Mouse (Mus musculus): ENCODE results near the gene Kcne4. TPM values are rescaled to one million over a fixed set of nuclear protein-coding genes. Genes with fewer than 3 reads are reported as not detected.
"Not testable (repeated sequence)": the region's sequence is repeated elsewhere in the genome, so short reads cannot be mapped to it uniquely, and the experiment has no call there.

Kcne4 gene
- total RNA-seq (2014; fragmentation: Nextera tagmentation), result not detected in 2 replicates
- not detected in 2 replicates for total RNA-seq (2017)

- ATAC-seq (replicated peaks; ENCODE audit: low FRiP score, low TSS enrichment, poor library complexity, severe bottlenecking), result no peak
Observed at GRCm38 (mm10) chr1:78816639-78817038, at the start of gene Kcne4. Gene Kcne4 (plus strand): TSS chr1:78816758.

DNA sequence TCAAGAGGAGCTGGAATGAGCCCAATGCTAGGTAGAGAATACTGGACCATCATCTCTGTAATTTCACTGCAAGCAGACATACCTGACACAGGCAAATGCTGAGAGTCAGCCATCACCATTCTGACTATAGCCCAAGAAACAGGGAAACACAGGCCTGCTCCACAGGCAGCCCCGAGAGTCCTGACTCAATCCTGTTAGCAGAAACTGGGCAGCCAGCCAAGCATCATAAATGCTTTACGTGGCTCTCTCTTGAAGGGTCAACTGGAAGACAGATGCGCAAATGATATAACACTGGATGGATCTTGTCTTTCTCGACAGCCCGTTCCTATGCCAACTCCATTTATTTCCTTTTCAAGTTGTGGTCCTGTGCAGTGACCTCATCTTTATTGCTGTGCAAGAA lies 34.7 kb upstream of the Kcne4 start:
- no peak for ATAC-seq (replicated peaks; ENCODE audit: low FRiP score, low TSS enrichment, poor library complexity, severe bottlenecking)

DNA sequence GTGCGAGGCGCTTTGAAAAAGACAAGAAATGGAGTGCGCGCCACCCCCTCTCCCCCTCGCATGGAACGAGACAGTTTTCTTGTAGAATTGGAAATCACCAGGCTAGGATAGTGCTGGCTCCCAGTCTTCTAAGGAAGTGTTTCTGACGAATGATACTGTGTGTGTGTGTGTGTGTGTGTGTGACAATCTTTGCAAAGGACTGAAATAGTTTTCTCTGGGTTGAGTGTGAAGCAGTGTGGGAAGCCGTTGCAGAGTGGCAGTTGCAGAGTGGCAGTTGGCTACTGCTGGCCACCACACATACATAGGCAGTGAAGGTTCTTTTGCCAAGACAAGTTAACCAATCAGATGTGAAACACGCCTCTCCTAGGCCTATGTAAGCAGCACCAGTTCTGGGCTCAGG lies 31.6 kb upstream of the Kcne4 start:
- ATAC-seq (replicated peaks; ENCODE audit: low FRiP score, low TSS enrichment, poor library complexity, severe bottlenecking), result not testable (repeated sequence)

- ATAC-seq (replicated peaks; ENCODE audit: low FRiP score, low TSS enrichment, poor library complexity, severe bottlenecking), result no peak
Observed at GRCm38 (mm10) chr1:78789744-78790143, 26.8 kb upstream of the Kcne4 start.

DNA sequence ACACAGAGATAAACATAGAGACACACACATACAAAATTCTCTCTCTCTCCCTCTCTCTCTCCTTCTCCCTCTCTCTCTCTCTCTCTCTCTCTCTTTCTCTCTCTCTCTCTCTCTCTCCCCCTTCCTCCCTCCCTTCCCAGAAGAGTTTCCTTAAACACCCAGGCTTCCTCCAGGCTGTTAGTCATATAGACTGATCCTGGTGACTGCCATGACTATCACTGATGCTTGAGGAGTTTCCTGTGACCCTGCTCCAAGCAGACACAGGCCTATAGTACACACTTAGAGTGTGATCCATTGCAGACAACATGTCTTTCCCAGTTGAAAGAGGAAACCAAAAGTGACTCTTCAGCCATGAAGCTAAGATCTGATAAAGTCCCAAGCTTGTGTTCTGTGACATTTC lies 9.1 kb upstream of the Kcne4 start:
- ATAC-seq (replicated peaks; ENCODE audit: low FRiP score, low TSS enrichment, poor library complexity, severe bottlenecking), result no peak

GRCm38 (mm10) chr1:78809819-78810218 lies 6.7 kb upstream of the Kcne4 start:
- no peak for ATAC-seq (replicated peaks; ENCODE audit: low FRiP score, low TSS enrichment, poor library complexity, severe bottlenecking)

GRCm38 (mm10) chr1:78810904-78811303 lies 5.7 kb upstream of the Kcne4 start:
- ATAC-seq (replicated peaks; ENCODE audit: low FRiP score, low TSS enrichment, poor library complexity, severe bottlenecking), result no peak

DNA sequence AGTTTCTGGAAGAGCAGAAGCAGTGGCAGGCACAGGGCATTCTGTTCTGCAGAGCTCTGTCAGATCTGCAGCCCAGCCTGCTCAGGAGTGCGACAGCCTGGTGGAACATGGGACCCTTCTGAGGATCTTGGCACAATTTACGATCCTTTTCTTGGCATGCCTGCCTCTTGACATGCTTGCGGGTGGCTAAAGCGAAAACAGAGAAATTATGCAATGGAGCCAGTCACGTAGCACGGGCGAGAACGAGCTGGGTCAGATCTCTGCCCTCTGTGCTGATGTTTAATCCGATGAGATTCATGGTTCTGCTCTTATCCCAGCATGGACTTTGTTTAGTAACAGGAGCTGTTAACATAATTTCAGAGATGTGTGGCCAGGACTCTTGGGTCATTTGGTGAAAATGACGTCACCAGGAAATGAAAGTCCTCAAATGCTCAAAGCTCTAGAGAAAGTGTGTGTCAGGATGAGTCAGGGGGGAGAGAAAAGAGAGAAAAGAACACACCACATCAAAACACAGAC lies 4.5 kb upstream of the Kcne4 start:
- ATAC-seq (replicated peaks; ENCODE audit: low FRiP score, low TSS enrichment, poor library complexity, severe bottlenecking), result no peak

GRCm38 (mm10) chr1:78817756-78818155 lies 1.2 kb downstream of the Kcne4 start:
- ATAC-seq (replicated peaks; ENCODE audit: low FRiP score, low TSS enrichment, poor library complexity, severe bottlenecking), result no peak

GRCm38 (mm10) chr1:78818630-78819526 lies 2.3 kb downstream of the Kcne4 start:
- ATAC-seq (replicated peaks; ENCODE audit: low FRiP score, low TSS enrichment, poor library complexity, severe bottlenecking), result no peak

- ATAC-seq (replicated peaks; ENCODE audit: low FRiP score, low TSS enrichment, poor library complexity, severe bottlenecking), result no peak
Observed at GRCm38 (mm10) chr1:78819592-78819991, 3.0 kb downstream of the Kcne4 start.

GRCm38 (mm10) chr1:78820176-78820575 lies 3.6 kb downstream of the Kcne4 start:
- ATAC-seq (replicated peaks; ENCODE audit: low FRiP score, low TSS enrichment, poor library complexity, severe bottlenecking), result no peak

DNA sequence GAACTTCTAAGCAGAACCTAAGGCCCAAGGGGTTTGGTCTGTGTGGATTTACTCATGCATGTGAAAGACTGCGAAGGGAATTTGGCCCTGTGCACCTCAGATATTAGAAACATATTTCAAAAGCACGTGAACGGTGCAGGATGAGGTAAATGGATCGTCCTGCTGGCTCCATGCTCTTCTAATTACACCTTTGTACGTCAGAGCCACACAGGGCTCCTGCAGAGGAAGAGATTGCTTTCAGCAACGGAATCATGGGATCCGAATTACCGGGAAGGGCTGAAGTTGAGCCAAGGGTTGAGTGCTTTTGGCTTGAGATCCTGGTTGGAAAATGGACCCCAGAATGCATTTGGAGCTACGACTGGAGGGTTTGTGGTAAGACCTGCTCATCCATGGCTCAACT lies 4.6 kb downstream of the Kcne4 start:
- ATAC-seq (replicated peaks; ENCODE audit: low FRiP score, low TSS enrichment, poor library complexity, severe bottlenecking), result no peak

DNA sequence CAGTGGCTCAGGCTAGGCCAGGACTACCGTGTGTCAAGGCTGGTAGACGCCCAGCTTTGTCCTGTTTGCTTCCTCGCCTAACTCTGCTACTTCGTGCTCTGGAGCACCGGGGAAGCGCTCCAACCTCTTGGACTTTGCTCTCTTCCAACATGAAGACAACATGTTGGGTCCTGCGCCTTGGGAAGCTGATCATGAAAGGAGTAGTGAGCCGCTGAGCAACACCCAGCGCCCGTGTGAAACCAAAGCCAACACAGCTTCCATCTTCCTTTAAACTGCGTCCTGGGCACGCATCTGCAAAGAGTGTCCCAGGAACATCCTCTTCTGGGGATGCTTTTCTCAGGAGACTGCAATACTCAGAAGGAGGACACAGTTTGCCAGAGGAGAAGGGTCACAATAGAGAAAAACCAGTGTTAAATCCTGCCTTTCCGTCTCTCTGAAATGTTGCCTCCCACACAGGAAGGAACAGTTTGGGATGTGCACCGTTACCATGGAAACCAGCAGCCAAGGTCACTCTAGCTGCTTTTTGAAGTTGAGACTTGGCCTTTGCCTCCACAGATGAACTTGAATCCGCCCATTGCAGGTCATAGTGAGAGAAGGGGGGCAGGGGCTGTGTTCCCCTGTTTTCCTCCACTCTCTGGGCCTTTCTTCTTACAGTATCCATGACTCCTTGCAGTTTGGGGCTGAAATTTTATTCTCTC lies 5.3 kb downstream of the Kcne4 start:
- no peak for ATAC-seq (replicated peaks; ENCODE audit: low FRiP score, low TSS enrichment, poor library complexity, severe bottlenecking)

DNA sequence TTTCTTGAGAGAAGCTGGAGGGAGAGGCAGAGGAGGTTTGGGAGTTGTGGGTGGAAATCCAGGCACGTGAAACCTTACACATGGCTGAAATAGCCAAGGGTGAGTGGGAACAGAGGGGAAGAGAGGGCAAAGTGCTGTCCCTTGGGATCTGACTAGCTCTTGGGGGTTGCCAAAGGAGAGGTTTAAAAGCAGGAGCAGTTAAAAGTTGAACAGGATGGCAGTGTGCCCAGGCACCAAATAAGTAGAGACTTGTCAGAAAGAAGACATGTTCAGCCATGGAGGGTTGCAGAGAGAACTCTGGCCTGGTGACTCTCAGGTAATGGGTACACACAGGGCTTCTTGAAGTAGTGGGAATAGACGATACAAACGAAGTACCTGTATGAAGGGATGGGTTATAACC lies 8.7 kb downstream of the Kcne4 start:
- no peak for ATAC-seq (replicated peaks; ENCODE audit: low FRiP score, low TSS enrichment, poor library complexity, severe bottlenecking)

DNA sequence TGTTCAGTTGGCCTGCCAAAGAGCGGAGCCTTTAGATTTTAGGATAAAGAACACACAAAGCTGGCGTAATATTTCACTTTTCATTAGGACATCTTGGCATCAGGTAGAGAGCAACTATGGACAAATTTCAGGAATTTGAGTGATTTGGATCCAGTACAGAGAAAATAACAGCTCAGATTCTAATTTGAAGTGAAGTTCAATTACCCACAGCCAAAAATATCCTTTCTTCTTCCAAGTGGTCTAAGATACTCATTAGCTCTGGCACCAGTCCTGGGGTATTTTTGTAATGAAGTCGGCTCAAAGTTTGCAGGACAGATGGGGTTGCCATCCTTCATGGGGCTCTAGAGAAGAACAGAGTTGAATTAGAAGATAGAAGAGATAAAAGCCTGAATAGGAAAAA lies 21.9 kb downstream of the Kcne4 start:
- ATAC-seq (replicated peaks; ENCODE audit: low FRiP score, low TSS enrichment, poor library complexity, severe bottlenecking), result no peak

GRCm38 (mm10) chr1:78840769-78841168 lies 24.2 kb downstream of the Kcne4 start:
- ATAC-seq (replicated peaks; ENCODE audit: low FRiP score, low TSS enrichment, poor library complexity, severe bottlenecking), result no peak

DNA sequence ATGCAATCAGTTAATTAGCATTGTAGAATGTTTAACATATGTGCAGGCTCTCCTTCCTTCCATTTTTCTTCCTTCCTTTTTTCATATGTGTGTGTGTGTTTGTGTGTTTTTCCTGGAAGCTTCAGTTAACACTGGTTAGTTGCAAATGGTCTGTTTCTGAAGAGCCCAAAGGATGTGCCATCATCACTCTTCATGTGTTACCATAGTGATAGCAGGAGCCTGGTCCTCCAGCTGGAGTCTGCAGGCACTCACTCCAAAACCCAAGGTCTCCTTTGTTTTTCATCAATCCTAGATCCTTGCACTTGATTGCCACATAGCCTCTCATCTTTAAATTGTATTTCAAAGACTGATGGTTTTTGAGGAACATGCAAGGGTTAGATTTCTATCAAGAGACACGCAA lies 29.1 kb downstream of the Kcne4 start:
- no peak for ATAC-seq (replicated peaks; ENCODE audit: low FRiP score, low TSS enrichment, poor library complexity, severe bottlenecking)

DNA sequence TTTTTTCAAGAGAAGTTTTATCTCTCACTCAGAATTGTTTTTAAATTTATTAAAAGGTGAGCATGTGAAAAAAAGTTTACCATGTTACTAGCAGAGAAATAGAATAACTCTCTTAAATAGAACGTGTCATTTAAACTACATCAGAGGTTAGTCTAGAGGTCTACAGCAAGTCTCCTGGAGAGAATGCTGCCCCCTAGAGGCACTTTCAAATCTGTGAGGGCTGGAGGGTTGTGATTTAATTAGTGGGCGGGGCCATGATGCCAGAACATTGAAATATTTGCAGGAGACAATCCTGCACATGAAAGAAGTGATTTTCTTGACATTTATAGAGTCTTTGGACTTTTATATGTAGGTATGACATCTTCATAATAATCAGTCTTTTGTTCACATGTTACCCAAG lies 29.9 kb downstream of the Kcne4 start:
- ATAC-seq (replicated peaks; ENCODE audit: low FRiP score, low TSS enrichment, poor library complexity, severe bottlenecking), result no peak

GRCm38 (mm10) chr1:78852408-78853093 lies 36.0 kb downstream of the Kcne4 start:
- no peak for ATAC-seq (replicated peaks; ENCODE audit: low FRiP score, low TSS enrichment, poor library complexity, severe bottlenecking)

Data from megakaryocyte-erythroid progenitor cell, adult 5-6 weeks (primary cell).